Mouse (Mus musculus) heart, postnatal 36 days (tissue): ENCODE measurements around the gene Rptor. TPM values are rescaled to one million over a fixed set of nuclear protein-coding genes. Genes with fewer than 3 reads are reported as not detected.

Experiments used
- DNase-seq, 2 experiments: peaks; one replicate each; pipeline ENCODE4 v3.0.0; 2021 to 2022
- intact Hi-C: fragments of 180-260 bp; cut with DNase I; formaldehyde crosslinking; loops from one replicate; pipeline ENCODE4 v1.15.1; 2025
- total RNA-seq, 2 experiments: library from RNA; stranded (reverse); gene quantifications; 2 replicates each; pipeline ENCODE4 v1.2.3; 2021

The Rptor gene
- total RNA-seq, result 10 to 100 TPM; 34.8 to 36.0 TPM

GRCm38 (mm10) chr11:119602763-119603526 lies at the start of gene Rptor:
TSS of gene Rptor (plus strand) at chr11:119602905.
- intact Hi-C loops, result loop anchor here (5.0 kb wide), 1 partner anchor 111 kb away; the partner anchor contains the start of gene Endov
- peak; percentile 98 to 100 for DNase-seq

- intact Hi-C loops, result no loop called here
- DNase-seq, result no peak
Observed at GRCm38 (mm10) chr11:119554706-119555105, 48.0 kb upstream of the Rptor start.

DNA sequence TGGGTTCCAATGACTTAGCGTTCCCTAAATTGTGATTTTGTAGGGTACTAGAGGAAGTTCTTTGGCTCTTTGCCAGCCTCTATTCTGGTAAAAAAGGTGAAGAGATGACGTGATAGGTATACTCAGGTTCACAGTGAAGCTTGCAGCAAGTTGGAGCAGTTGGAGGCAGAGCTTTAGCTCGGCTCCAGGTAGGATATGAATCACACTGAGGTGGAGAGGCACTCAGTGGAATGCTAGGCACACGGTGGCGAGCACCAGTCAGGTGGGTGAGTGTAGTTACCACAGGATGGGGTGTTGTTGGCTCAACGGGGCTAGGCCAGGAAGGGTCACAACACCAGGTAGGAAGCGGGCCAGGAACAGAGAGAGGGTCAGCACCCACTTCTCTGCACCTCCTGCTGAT lies 47.5 kb upstream of the Rptor start:
- intact Hi-C loops, result no loop called here
- DNase-seq, result no peak

- intact Hi-C loops, result no loop called here
- no peak for DNase-seq
Observed at GRCm38 (mm10) chr11:119557940-119558869, 44.5 kb upstream of the Rptor start.

- intact Hi-C loops, result no loop called here
- no peak for DNase-seq
Observed at GRCm38 (mm10) chr11:119558870-119559610, 43.7 kb upstream of the Rptor start.

- intact Hi-C loops, result no loop called here
- DNase-seq, result no peak
Observed at GRCm38 (mm10) chr11:119562286-119562685, 40.4 kb upstream of the Rptor start.

DNA sequence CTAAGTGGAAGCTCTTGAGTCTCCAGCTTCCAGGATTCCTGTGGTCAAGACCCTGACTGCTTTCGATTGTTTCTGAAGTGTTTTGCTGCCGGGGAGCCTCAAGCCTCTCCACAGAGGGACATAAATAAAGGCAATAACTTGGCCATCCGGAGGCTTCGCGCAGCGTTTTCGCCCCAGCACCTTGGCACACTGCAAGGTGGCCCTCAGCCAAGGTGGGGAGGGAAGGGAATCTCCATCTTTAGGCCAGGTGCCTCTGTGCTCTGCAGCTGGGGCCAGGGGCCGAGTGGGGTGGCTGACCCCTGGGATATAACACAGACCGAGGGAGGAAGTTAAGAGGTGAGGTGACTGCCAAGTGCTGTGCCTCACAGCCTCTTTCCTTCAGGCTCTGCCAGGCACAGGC lies 39.5 kb upstream of the Rptor start:
- no peak for DNase-seq
- intact Hi-C loops, result no loop called here

DNA sequence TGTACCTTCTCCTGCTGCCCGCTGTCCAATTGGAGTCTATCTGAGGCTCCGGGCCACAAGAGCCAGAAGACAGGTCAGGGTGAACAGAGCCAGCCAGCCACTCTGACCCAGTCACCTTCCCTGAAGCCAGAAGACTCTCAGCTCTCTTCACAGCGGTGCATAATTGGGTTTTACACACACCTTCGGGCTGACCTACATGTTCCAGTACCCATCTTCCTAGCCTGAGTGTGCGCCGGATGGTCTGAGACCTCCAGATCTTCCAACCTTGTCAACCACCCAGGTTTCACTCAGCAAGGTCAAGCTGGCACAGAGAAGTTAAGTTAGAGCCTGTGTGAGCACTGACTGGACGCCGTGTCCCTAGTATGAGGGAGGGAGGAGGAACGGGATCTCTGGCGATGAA lies 38.3 kb upstream of the Rptor start:
- no peak for DNase-seq
- intact Hi-C loops, result no loop called here

- intact Hi-C loops, result no loop called here
- no peak for DNase-seq
Observed at GRCm38 (mm10) chr11:119565021-119565420, 37.7 kb upstream of the Rptor start.

DNA sequence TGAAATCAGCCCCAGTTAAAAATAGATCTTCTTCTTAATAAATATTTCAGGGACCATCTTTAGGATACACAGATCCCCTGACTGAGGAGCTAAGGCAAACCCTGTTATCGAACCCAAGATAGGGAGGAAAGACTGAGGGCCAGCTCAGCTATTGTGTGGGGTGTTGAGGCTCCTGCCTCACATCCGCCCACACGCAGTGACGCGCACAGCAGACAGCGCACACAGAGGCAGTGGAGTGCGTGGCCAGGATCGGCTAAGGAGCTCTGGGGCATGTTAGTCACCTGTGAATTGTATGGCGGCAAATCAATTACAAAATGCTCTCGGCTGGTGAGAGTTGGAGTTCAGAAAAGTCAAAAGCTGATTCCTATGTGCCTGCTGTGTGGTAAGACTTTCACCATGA lies 37.0 kb upstream of the Rptor start:
- no peak for DNase-seq
- intact Hi-C loops, result no loop called here

- no peak for DNase-seq
- intact Hi-C loops, result no loop called here
Observed at GRCm38 (mm10) chr11:119566188-119566587, 36.5 kb upstream of the Rptor start.

DNA sequence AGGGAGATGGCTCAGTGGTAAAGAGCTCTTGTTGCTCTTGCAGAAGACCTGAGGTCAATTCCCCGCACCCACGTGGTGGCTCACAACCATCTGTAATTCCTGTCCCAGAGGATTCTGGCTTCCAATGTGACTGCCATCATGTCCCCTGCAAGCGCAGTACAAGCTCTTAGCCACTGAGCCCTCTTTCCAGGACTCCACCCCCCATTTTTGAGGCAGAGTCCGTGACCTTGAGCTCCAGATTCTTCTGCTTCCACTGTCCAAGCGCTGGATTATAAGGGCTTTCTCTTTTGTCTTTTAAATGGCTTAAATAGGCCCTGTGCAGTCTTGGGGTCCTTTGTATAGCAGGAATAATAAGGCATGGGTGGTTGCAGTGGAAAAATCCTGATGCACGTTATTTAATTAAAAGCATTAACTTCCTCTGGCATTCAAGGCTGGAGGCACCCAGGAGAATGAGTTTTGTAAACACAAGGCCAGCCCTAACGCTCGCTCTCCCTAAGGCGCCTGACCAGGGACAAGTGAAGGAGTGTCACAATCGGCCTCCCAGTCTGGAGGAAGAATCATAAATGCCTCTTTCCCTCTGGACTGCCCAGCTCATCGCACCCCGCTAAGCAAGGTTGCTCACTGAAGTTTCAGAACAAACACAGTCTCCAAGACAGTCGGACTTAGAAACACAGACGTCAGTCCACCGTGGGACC lies 30.2 kb upstream of the Rptor start:
- no peak for DNase-seq
- intact Hi-C loops, result no loop called here

DNA sequence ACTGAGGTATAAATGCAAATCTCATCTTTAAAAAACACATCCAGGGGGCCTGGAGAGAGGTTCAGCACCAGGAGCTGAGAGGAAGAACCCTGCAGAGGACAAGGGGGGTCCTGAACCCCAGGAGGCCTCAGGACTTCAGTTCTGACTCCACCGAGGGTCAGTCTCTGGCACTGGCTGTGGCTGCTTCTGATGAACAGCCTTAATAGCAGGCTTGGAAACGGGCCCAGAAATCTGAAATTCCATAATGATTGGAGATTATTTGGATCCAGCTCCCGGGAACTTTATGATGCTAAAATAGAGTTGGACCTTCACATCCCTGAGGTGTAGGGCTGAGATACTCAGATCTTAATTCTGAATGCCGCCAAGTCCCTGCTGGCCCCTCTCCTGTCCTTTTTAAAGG lies 25.9 kb upstream of the Rptor start:
- intact Hi-C loops, result no loop called here
- no peak for DNase-seq

DNA sequence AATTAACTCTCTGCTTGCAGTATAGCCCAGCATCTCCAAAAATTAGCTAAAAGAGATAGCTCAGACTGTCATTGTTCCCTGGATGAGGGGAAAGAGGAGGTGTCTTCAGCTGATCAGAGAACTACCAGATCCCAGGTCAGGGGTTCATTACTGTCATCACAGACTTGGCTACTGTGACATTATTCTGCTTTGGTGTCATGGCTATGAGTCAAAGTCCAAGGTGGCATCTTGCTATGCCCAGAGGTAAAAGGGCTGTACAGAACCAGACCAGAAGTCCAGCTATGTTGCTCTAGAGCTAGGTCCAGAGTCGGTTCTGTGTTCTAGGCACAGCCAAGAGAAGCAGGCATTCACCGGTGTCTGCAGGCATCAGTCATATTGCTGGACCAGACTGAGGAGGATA lies 25.0 kb upstream of the Rptor start:
- DNase-seq, result no peak
- intact Hi-C loops, result no loop called here

GRCm38 (mm10) chr11:119586511-119586910 lies 16.2 kb upstream of the Rptor start:
- intact Hi-C loops, result no loop called here
- DNase-seq, result no peak

GRCm38 (mm10) chr11:119587112-119587511 lies 15.6 kb upstream of the Rptor start:
- intact Hi-C loops, result no loop called here
- no peak for DNase-seq

DNA sequence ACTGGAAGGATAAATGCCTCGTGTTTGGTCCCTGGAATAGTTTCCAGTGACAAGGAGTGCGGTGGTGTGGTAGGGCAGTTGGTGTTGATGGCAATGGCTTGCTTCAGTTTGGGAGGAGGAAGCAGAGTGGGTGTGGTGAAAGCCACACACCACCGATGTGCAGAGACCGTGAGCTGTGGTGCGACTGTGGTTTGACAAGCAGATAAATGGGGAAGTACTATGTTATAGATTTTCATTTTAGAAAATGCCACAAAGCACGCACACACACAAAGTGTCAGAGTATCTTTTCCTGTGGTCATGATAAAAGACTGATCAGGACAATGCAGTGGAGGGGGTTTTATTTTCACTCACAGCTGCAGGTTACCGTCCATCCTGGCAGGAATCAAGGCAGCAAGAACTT lies 13.5 kb upstream of the Rptor start:
- intact Hi-C loops, result no loop called here

GRCm38 (mm10) chr11:119593966-119594365 lies 8.7 kb upstream of the Rptor start:
- DNase-seq, result no peak
- intact Hi-C loops, result no loop called here

More for the DNA sequence above, 13.5 kb upstream of the Rptor start:
- no peak for DNase-seq

DNA sequence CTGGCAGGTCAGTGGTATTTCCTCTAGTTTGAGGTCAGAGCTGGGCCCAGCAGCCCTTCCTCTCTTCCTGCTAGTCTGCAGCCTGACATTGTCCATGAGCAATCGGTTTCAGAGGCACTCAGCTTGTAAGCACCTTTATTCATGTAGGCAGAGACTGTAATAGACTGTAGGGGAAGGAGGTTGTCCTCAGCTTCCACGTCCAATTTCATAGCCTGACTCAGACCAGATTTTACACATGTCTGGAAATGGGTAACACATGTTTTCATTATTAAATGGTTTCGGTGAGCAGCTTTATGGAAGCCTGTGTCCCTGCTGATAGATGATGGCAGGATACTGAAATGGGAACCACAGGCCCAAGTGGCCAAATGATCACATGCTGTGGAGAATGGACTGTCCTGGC lies 3.8 kb upstream of the Rptor start:
- no peak for DNase-seq
- intact Hi-C loops, result no loop called here

GRCm38 (mm10) chr11:119600286-119600685 lies 2.4 kb upstream of the Rptor start:
- intact Hi-C loops, result loop anchor here (5.0 kb wide), 1 partner anchor 108 kb away; the partner anchor contains the start of gene Endov
- DNase-seq, result no peak
